16 mouse cellular contexts compared by ENCODE assay signal in the genomic region with DNA sequence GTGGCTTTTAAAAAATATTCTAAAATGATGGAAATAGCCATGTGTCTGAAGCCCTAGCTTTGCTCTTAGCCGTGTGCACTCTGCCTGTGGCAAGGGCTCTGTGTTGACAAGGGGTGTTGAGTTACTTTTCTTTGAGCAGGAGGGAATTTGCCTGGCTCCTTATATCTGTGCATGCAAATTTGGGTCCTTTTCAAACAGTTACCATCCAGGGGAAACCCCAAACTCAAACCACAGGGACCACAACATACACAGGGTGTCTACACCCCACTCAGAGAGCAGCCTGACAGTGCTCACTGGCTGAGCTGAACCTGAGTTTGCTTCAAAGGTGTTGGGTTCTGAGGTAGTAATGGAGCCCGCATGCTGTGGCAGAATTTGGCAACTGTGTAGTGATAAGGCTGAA. TPM values are rescaled to one million over a fixed set of nuclear protein-coding genes. Genes with fewer than 3 reads are reported as not detected.
A peak's percentile ranks its signal among the peaks of the same experiment; 100 is the strongest.
DNase-seq lines count a peak whose midpoint lies in the region; ATAC-seq and TF ChIP-seq lines count a peak whose summit lies in the region.
"Had no signal": no experiment of that assay in that cellular context is flagged by ENCODE, and none has a peak within 500 bp of the region (broad histone marks: within the 10 kb centered on the region; RNA-seq: fewer than 3 reads in every experiment).

No protein-coding gene starts in this region.

- no peaks in the 10 kb centered on the region for H3K9me3 ChIP-seq in embryonic facial prominence, embryonic 13.5 days
- H3K9me3 ChIP-seq in embryonic facial prominence, embryonic 10.5 days = no peaks in the 10 kb centered on the region
- H3K9me3 ChIP-seq in stomach, postnatal 0 days (ENCODE audit: control insufficient read depth, low read length) = no peaks in the 10 kb centered on the region
- H3K9me3 ChIP-seq: midbrain, embryonic 15.5 days; neural tube, embryonic 15.5 days had no signal

- H3K36me3 ChIP-seq in embryonic facial prominence, embryonic 13.5 days = peaks cover 16% of the 10 kb centered on the region; the same call in 1 of the 2 replicates
- peaks cover 40% of the 10 kb centered on the region for H3K36me3 ChIP-seq in embryonic facial prominence, embryonic 10.5 days (replicated peaks)
- no peaks in the 10 kb centered on the region; the same call in 1 of the 2 replicates for H3K36me3 ChIP-seq in spleen, adult 2 months (ENCODE audit: control insufficient read depth, insufficient read depth, low read length)
- H3K36me3 ChIP-seq in stomach, postnatal 0 days (ENCODE audit: control insufficient read depth, insufficient read depth, low read length) = no peaks in the 10 kb centered on the region
- H3K36me3 ChIP-seq: midbrain, embryonic 15.5 days; neural tube, embryonic 15.5 days had no signal

- H3K4me3 ChIP-seq in embryonic facial prominence, embryonic 13.5 days = no peak overlapping the region
- no peak overlapping the region for H3K4me3 ChIP-seq in embryonic facial prominence, embryonic 10.5 days
- H3K4me3 ChIP-seq in spleen, adult 2 months (ENCODE audit: extremely low read depth, insufficient read depth, insufficient read length) = no peak overlapping the region
- H3K4me3 ChIP-seq in stomach, postnatal 0 days (ENCODE audit: low read depth, low read length) = no peak overlapping the region
- H3K4me3 ChIP-seq: midbrain, embryonic 15.5 days; neural tube, embryonic 15.5 days had no signal

- TF ChIP-seq CTCF in spleen, adult 2 months (IDR thresholded peaks at IDR 0.05; ENCODE audit: extremely low read depth, insufficient read depth, insufficient read length, insufficient replicate concordance) = no peak
- TF ChIP-seq CTCF in stomach, postnatal 0 days (IDR thresholded peaks at IDR 0.05; ENCODE audit: low read depth) = no peak

- no peaks in the 10 kb centered on the region for H3K27me3 ChIP-seq in embryonic facial prominence, embryonic 13.5 days
- no peaks in the 10 kb centered on the region for H3K27me3 ChIP-seq in embryonic facial prominence, embryonic 10.5 days (replicated peaks; ENCODE audit: low read depth, poor library complexity, severe bottlenecking)
- no peaks in the 10 kb centered on the region for H3K27me3 ChIP-seq in spleen, adult 2 months (ENCODE audit: control insufficient read depth, insufficient read depth, low read length)
- no peaks in the 10 kb centered on the region for H3K27me3 ChIP-seq in stomach, postnatal 0 days (ENCODE audit: control insufficient read depth, insufficient read depth, low read length)
- H3K27me3 ChIP-seq: midbrain, embryonic 15.5 days; neural tube, embryonic 15.5 days had no signal

- H3K9ac ChIP-seq in embryonic facial prominence, embryonic 13.5 days = no peak overlapping the region
- H3K9ac ChIP-seq in stomach, postnatal 0 days (ENCODE audit: low read length) = no peak overlapping the region
- H3K9ac ChIP-seq: forebrain, postnatal 0 days; midbrain, embryonic 15.5 days; neural tube, embryonic 15.5 days had no signal

- WGBS in embryonic facial prominence, embryonic 13.5 days = 62% methylated on average over 2 of the region's 2 CpGs
- 80% methylated on average over 2 of the region's 2 CpGs for WGBS in embryonic facial prominence, embryonic 10.5 days
- WGBS in spleen, adult 2 months = 12% methylated on average over 2 of the region's 2 CpGs
- WGBS in stomach, postnatal 0 days = 66% methylated on average over 2 of the region's 2 CpGs

- H3K4me1 ChIP-seq in embryonic facial prominence, embryonic 13.5 days = peaks cover 44% of the 10 kb centered on the region
- peaks cover 41% of the 10 kb centered on the region for H3K4me1 ChIP-seq in embryonic facial prominence, embryonic 10.5 days
- peaks cover 54% of the 10 kb centered on the region; the same call in 1 of the 2 replicates for H3K4me1 ChIP-seq in spleen, adult 2 months (ENCODE audit: control insufficient read depth, insufficient read depth, insufficient read length)
- H3K4me1 ChIP-seq in stomach, postnatal 0 days (replicated peaks; ENCODE audit: control insufficient read depth, insufficient read depth) = peaks cover 4% of the 10 kb centered on the region; the same call in 1 of the 2 replicates

- 0 out of 2 replicates have a peak overlapping the region, but pooled peaks have one; percentile 36 for H3K27ac ChIP-seq in embryonic facial prominence, embryonic 13.5 days
- no peak overlapping the region for H3K27ac ChIP-seq in embryonic facial prominence, embryonic 10.5 days (replicated peaks)
- peak overlapping the region; percentile 40 for H3K27ac ChIP-seq in spleen, adult 2 months (ENCODE audit: insufficient read depth, low read length)
- H3K27ac ChIP-seq in stomach, postnatal 0 days (replicated peaks) = no peak overlapping the region
- H3K27ac ChIP-seq: midbrain, embryonic 15.5 days; neural tube, embryonic 15.5 days had no signal

- no peak for ATAC-seq in embryonic facial prominence, embryonic 13.5 days (ENCODE audit: insufficient number of reproducible peaks, insufficient read depth, low FRiP score, low TSS enrichment, low read depth)
- ATAC-seq in stomach, postnatal 0 days (ENCODE audit: low FRiP score, low TSS enrichment) = no peak
- ATAC-seq in cerebellum, adult (ENCODE audit: insufficient number of reproducible peaks, low FRiP score, low TSS enrichment) = no peak
- ATAC-seq: forebrain, postnatal 0 days; midbrain, embryonic 15.5 days had no signal

- no peak for DNase-seq in embryonic facial prominence, embryonic 10.5 days (ENCODE audit: low spot score)
- peak; percentile 52 to 77 for DNase-seq in spleen, adult 2 months (ENCODE audit: low read depth in 1 of 2, low spot score in 2 of 2)
- DNase-seq in spleen, adult 12 weeks (ENCODE audit: low spot score) = no peak
- peak; percentile 40 to 69 for DNase-seq in natural killer cell, adult 2 months (ENCODE audit: low spot score in 2 of 2)
- no peak for DNase-seq in stomach, postnatal 0 days (ENCODE audit: low spot score)
- DNase-seq in cerebellum, postnatal 14 days = no peak
- DNase-seq: cerebellum, postnatal 25 days; forebrain, postnatal 0 days; kidney, postnatal 10 days had no signal

- TF ChIP-seq EP300 in stomach, postnatal 0 days (optimal IDR thresholded peaks at IDR 0.05) = no peak

- TF ChIP-seq POLR2A in spleen, adult 2 months (IDR thresholded peaks at IDR 0.05; ENCODE audit: low read depth, low read length) = no peak

- no peak overlapping the region for H3K4me2 ChIP-seq in embryonic facial prominence, embryonic 13.5 days
- no peak overlapping the region for H3K4me2 ChIP-seq in stomach, postnatal 0 days (replicated peaks; ENCODE audit: low read depth)
- H3K4me2 ChIP-seq: midbrain, embryonic 15.5 days; neural tube, embryonic 15.5 days had no signal

RNA-seq across cellular contexts. Expression of a gene that starts 54.0 kb away (rescaled TPM):
- polyA plus RNA-seq in embryonic facial prominence, embryonic 13.5 days (2015; fragmentation: Nextera tagmentation; extraction: Ambion mirVana) = 70.0 and 79.1 TPM in 2 replicates
- 47.0 and 62.4 TPM in 2 replicates for polyA plus RNA-seq in embryonic facial prominence, embryonic 10.5 days (2016; fragmentation: Nextera tagmentation; extraction: Ambion mirVana)
- polyA plus RNA-seq in spleen, adult 2 months (2012; rRNA removed) = 24.2 and 26.2 TPM in 2 replicates
- polyA plus RNA-seq in stomach, postnatal 0 days (2015; fragmentation: Nextera tagmentation; extraction: Ambion mirVana) = 10.5 and 11.7 TPM in 2 replicates

RNA-seq across cellular contexts. Expression of a gene that starts 57.0 kb away (rescaled TPM):
- polyA plus RNA-seq in embryonic facial prominence, embryonic 13.5 days (2015; fragmentation: Nextera tagmentation; extraction: Ambion mirVana) = not detected in 2 replicates
- polyA plus RNA-seq in embryonic facial prominence, embryonic 10.5 days (2016; fragmentation: Nextera tagmentation; extraction: Ambion mirVana) = not detected in 2 replicates
- not detected in 2 replicates for polyA plus RNA-seq in spleen, adult 2 months (2012; rRNA removed)
- polyA plus RNA-seq in stomach, postnatal 0 days (2015; fragmentation: Nextera tagmentation; extraction: Ambion mirVana) = 0.27 TPM in 1 of 2 replicates, not detected in the other
- polyA plus RNA-seq: heart, embryonic 16.5 days; limb, embryonic 11.5 days; neural tube, embryonic 15.5 days; testis, adult 2 months had no signal

Comparison
In these comparisons a context has a peak if more than half of its experiments do, and no peak if none do; other contexts are left out.
1. H3K27ac ChIP-seq: peak in embryonic facial prominence, embryonic 13.5 days (single experiment) and spleen, adult 2 months (single experiment); none in embryonic facial prominence, embryonic 10.5 days (single experiment) and stomach, postnatal 0 days (single experiment).
2. DNase-seq: peak in spleen, adult 2 months (2 of 2) and natural killer cell, adult 2 months (2 of 2); none in embryonic facial prominence, embryonic 10.5 days (single experiment), spleen, adult 12 weeks (single experiment), stomach, postnatal 0 days (single experiment) and cerebellum, postnatal 14 days (0 of 2).